In the genomic region with DNA sequence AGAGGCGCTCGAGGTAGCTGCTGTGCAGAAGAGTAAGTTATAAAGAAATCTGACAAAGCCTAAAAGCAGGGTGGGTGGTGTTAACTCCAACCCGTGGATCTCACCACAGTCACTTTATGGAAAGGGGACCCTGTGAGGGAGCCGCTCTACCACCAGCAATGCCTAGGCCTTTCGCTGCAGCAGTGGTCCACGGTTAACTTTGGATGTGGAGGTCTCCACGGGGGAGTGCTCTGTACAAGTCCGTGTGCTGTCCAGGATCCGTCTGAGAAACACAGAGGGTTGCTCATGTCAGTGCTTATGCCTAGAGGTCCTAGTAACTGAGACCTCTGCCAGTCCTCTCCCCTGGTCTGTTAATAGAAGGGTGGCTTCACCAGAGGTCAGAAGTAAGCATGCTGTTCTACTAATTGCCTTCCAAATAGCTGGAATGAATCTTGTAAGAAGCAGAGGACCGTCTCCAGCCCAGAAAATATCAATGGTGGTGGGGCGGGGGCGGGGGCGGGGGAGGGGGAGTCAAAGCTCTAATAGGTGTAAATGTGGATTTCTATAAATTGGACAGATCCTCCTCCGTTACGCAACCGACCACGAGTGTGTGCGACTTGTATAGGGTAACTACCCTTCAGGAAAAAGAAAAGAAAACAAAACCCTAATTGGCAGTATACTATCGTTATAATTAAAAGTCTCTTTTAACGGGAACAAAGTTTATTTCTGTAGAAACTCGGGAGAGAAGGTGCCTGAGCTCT, we compare ENCODE assay signal across 12 mouse cellular contexts.
A peak's percentile ranks its signal among the peaks of the same experiment; 100 is the strongest.
DNase-seq lines count a peak whose midpoint lies in the region; ATAC-seq lines count a peak whose summit lies in the region.
"Had no signal": no experiment of that assay in that cellular context is flagged by ENCODE, and none has a peak within 500 bp of the region (broad histone marks: within the 10 kb centered on the region; RNA-seq: fewer than 3 reads in every experiment).

No protein-coding gene starts in this region.

- intact Hi-C loops in gastrocnemius, postnatal 36 days (cut with DNase I) = no loop called here

- H3K27me3 ChIP-seq in liver, embryonic 12.5 days (replicated peaks) = peaks cover 28% of the 10 kb centered on the region
- peaks cover 7% of the 10 kb centered on the region; the same call in 1 of the 2 replicates for H3K27me3 ChIP-seq in liver, embryonic 11.5 days (replicated peaks; ENCODE audit: control insufficient read depth, insufficient read depth, low read length)
- H3K27me3 ChIP-seq in forebrain, embryonic 15.5 days = no peaks in the 10 kb centered on the region
- 0 out of 2 replicates have a peak, but pooled peaks cover 5% of the 10 kb centered on the region for H3K27me3 ChIP-seq in intestine, embryonic 15.5 days (replicated peaks)

- no peak for DNase-seq in liver, embryonic 11.5 days (ENCODE audit: low spot score)
- DNase-seq in neural tube, embryonic 10.5 days (ENCODE audit: extremely low spot score, low spot score) = peak; percentile 16
- DNase-seq in spleen, postnatal 36 days (ENCODE audit: low spot score in 2 of 2) = no peak
- DNase-seq in gastrocnemius, postnatal 36 days = no peak
- DNase-seq: cerebellum, postnatal 36 days; right cerebral cortex, adult 18-20 months had no signal

- no peak overlapping the region for H3K4me3 ChIP-seq in liver, embryonic 12.5 days
- no peak overlapping the region for H3K4me3 ChIP-seq in liver, embryonic 11.5 days (ENCODE audit: low read depth, low read length)
- 0 out of 2 replicates have a peak overlapping the region, but pooled peaks have one; percentile 5 for H3K4me3 ChIP-seq in forebrain, embryonic 15.5 days
- no peak overlapping the region for H3K4me3 ChIP-seq in intestine, embryonic 15.5 days (replicated peaks)

- no peak overlapping the region for H3K9ac ChIP-seq in liver, embryonic 12.5 days
- no peak overlapping the region for H3K9ac ChIP-seq in liver, embryonic 11.5 days (ENCODE audit: low read depth, low read length)
- no peak overlapping the region for H3K9ac ChIP-seq in forebrain, embryonic 15.5 days (replicated peaks)
- H3K9ac ChIP-seq in intestine, embryonic 15.5 days = no peak overlapping the region
- H3K9ac ChIP-seq: liver, embryonic 14.5 days had no signal

- H3K4me1 ChIP-seq in liver, embryonic 12.5 days = no peaks in the 10 kb centered on the region
- peaks cover 4% of the 10 kb centered on the region; the same call in 1 of the 2 replicates for H3K4me1 ChIP-seq in liver, embryonic 11.5 days (replicated peaks; ENCODE audit: control insufficient read depth, insufficient read depth, low read length)
- peaks cover 32% of the 10 kb centered on the region for H3K4me1 ChIP-seq in forebrain, embryonic 15.5 days
- H3K4me1 ChIP-seq in intestine, embryonic 15.5 days (replicated peaks) = no peaks in the 10 kb centered on the region

- no peak overlapping the region for H3K27ac ChIP-seq in liver, embryonic 12.5 days
- H3K27ac ChIP-seq in liver, embryonic 11.5 days (ENCODE audit: low read depth, low read length) = no peak overlapping the region
- H3K27ac ChIP-seq in forebrain, embryonic 15.5 days (replicated peaks) = no peak overlapping the region
- H3K27ac ChIP-seq in intestine, embryonic 15.5 days = no peak overlapping the region
- H3K27ac ChIP-seq: liver, embryonic 14.5 days had no signal

- H3K4me2 ChIP-seq in liver, embryonic 12.5 days = peak overlapping the region; percentile 32; the same call in 1 of the 2 replicates
- H3K4me2 ChIP-seq in liver, embryonic 11.5 days = no peak overlapping the region
- peak overlapping the region; percentile 22; the same call in 1 of the 2 replicates for H3K4me2 ChIP-seq in forebrain, embryonic 15.5 days (replicated peaks)
- peak overlapping the region; percentile 39 for H3K4me2 ChIP-seq in intestine, embryonic 15.5 days (replicated peaks)

- ATAC-seq in liver, embryonic 12.5 days = no peak
- ATAC-seq in liver, embryonic 11.5 days (replicated peaks; ENCODE audit: low FRiP score) = no peak
- no peak for ATAC-seq in forebrain, embryonic 15.5 days (replicated peaks)
- ATAC-seq in intestine, embryonic 15.5 days = no peak
- no peak for ATAC-seq in megakaryocyte, adult 5-6 weeks (ENCODE audit: poor library complexity, severe bottlenecking)

- no peaks in the 10 kb centered on the region for H3K36me3 ChIP-seq in liver, embryonic 12.5 days
- no peaks in the 10 kb centered on the region for H3K36me3 ChIP-seq in liver, embryonic 11.5 days (ENCODE audit: control insufficient read depth, insufficient read depth, low read length)
- H3K36me3 ChIP-seq in forebrain, embryonic 15.5 days = no peaks in the 10 kb centered on the region
- no peaks in the 10 kb centered on the region for H3K36me3 ChIP-seq in intestine, embryonic 15.5 days
- H3K36me3 ChIP-seq: G1E had no signal

- H3K9me3 ChIP-seq in liver, embryonic 12.5 days (replicated peaks) = no peaks in the 10 kb centered on the region
- H3K9me3 ChIP-seq in liver, embryonic 11.5 days (ENCODE audit: control insufficient read depth, low read length) = no peaks in the 10 kb centered on the region
- no peaks in the 10 kb centered on the region for H3K9me3 ChIP-seq in forebrain, embryonic 15.5 days
- no peaks in the 10 kb centered on the region for H3K9me3 ChIP-seq in intestine, embryonic 15.5 days

- WGBS in liver, embryonic 12.5 days (ENCODE audit: insufficient replicate concordance) = 35% methylated on average over 21 of the region's 21 CpGs
- WGBS in liver, embryonic 11.5 days = 37% methylated on average over 21 of the region's 21 CpGs
- WGBS in forebrain, embryonic 15.5 days = 23% methylated on average over 21 of the region's 21 CpGs
- 43% methylated on average over 21 of the region's 21 CpGs for WGBS in intestine, embryonic 15.5 days
